Mouse (Mus musculus) stomach, postnatal 0 days (tissue): Measurements from ENCODE around the gene Zfp459. TPM values are rescaled to one million over a fixed set of nuclear protein-coding genes. Genes with fewer than 3 reads are reported as not detected.
"Not testable (repeated sequence)": the region's sequence is repeated elsewhere in the genome, so short reads cannot be mapped to it uniquely, and the experiment has no call there.

Experiments
- ATAC-seq: fragments of 200-750 bp; cut with Nextera tagmentation; 2 replicates; pipeline ENCODE4 v1.8.0; 2017; ENCODE audit not compliant: low FRiP score, low TSS enrichment
- DNase-seq: peaks from one replicate; pipeline ENCODE4 v3.0.0-alpha.2; 2016; ENCODE audit warnings: low spot score
- H3K27ac ChIP-seq: fragments of 300-500 bp; sonication (generic); replicated peaks from 2 replicates; pipeline ENCODE4 v1.5.1; 2014; ENCODE audit warnings: mild to moderate bottlenecking, control low read depth
- H3K27me3 ChIP-seq: fragments of 300-500 bp; sonication (generic); 2 replicates; pipeline ENCODE4 v1.6.1; 2014; ENCODE audit warnings: low read length; ENCODE audit not compliant: control insufficient read depth, insufficient read depth
- H3K36me3 ChIP-seq: fragments of 300-500 bp; sonication (generic); 2 replicates; pipeline ENCODE4 v1.6.1; 2014; ENCODE audit warnings: low read length, mixed read lengths; ENCODE audit not compliant: control insufficient read depth, insufficient read depth
- H3K4me1 ChIP-seq: fragments of 300-500 bp; sonication (generic); replicated peaks from 2 replicates; pipeline ENCODE4 v1.6.1; 2014; ENCODE audit warnings: antibody characterized with exemption; ENCODE audit not compliant: control insufficient read depth, insufficient read depth
- H3K4me2 ChIP-seq: fragments of 300-500 bp; sonication (generic); replicated peaks from 2 replicates; pipeline ENCODE4 v1.6.1; 2014; ENCODE audit warnings: low read depth, mild to moderate bottlenecking, control low read depth, moderate library complexity
- H3K4me3 ChIP-seq: fragments of 300-500 bp; sonication (generic); 2 replicates; pipeline ENCODE4 v1.5.1; 2014; ENCODE audit warnings: low read depth, low read length, control low read depth
- H3K9ac ChIP-seq: fragments of 300-500 bp; sonication (generic); 2 replicates; pipeline ENCODE4 v1.6.1; 2014; ENCODE audit warnings: mild to moderate bottlenecking, low read length, control low read depth, mixed read lengths
- H3K9me3 ChIP-seq: fragments of 300-500 bp; sonication (generic); 2 replicates; pipeline ENCODE4 v1.6.1; 2016; ENCODE audit warnings: low read length; ENCODE audit not compliant: control insufficient read depth
- CTCF ChIP-seq: IDR thresholded peaks from 2 replicates; pipeline ENCODE4 v1.5.1; 2016; ENCODE audit warnings: antibody characterized with exemption, low read depth, mild to moderate bottlenecking, moderate library complexity
- EP300 ChIP-seq: optimal IDR thresholded peaks from 2 replicates; pipeline ENCODE3; 2016; ENCODE audit warnings: antibody characterized with exemption
- WGBS: fragments of 180-500 bp; shearing (Covaris S2); extraction: QIAGEN DNeasy Blood & Tissue Kit; methylation state at CpG from one replicate; pipeline ENCODE4 v1.1.7; 2014; 5-methylcytosine and 5-hydroxymethylcytosine counted together
- polyA plus RNA-seq: library from polyadenylated mRNA; unstranded; fragments of >200 nt; fragmentation: Nextera tagmentation; extraction: Ambion mirVana; gene quantifications from 2 replicates; pipeline ENCODE4 v1.2.1, GENCODE M21; 2015

Gene Zfp459
- polyA plus RNA-seq = 1.3 and 1.5 TPM in 2 replicates

DNA sequence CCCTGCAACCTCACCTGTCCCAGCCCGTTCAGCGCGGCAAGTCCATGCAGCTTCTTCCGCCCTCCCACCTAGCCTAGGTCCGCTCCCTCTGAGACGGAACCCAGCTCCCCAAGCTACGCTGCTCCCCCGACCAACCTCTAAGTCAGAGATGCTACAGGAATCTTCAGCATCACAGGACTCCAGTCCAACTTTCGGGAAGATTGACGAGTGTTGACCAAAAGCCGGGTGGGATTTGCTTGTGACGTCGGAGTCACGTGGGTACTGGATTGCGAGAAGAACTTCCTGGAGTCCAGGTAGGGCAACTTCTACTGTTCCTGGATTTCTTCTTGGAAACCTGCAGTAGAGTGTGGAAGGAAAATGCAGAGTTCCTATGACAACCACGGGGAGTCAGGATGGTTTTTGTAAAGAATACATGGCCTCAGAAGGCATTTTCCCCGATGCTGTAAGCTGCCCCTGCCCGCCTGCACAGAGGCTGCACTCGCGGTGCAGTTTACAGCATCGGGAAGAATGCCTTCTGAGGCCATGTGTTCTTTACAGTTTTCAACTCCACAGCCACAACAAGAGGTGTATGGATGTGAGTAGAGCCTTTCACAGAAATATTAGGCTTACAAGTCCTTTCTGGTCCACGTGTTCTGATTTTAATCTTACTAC, at the start of gene Zfp459:
TSS of gene Zfp459 (minus strand) at position 212 of the 651 bp plus-strand sequence.
- peak within 1 kb of the TSS; percentile 45; the same call in 1 of the 2 replicates for H3K27ac ChIP-seq
- DNase-seq (peak; percentile 76), ATAC-seq (peak; percentile 92)
- H3K9me3 ChIP-seq = no peaks in the 10 kb centered on the region
- H3K4me2 ChIP-seq = peak within 1 kb of the TSS; percentile 71
- H3K4me3 ChIP-seq = peak within 1 kb of the TSS; percentile 54
- no peaks in the 10 kb centered on the region for H3K4me1 ChIP-seq
- TF ChIP-seq CTCF (no peak), EP300 (no peak)
- WGBS = 1% methylated on average over 22 of the region's 22 CpGs
- peak within 1 kb of the TSS; percentile 51 for H3K9ac ChIP-seq
- H3K36me3 ChIP-seq = no peaks in the 10 kb centered on the region
- H3K27me3 ChIP-seq = no peaks in the 10 kb centered on the region

- no peak overlapping the region for H3K4me3 ChIP-seq
- no peaks in the 10 kb centered on the region for H3K36me3 ChIP-seq
- H3K4me1 ChIP-seq = no peaks in the 10 kb centered on the region
- 88% methylated on average over 3 of the region's 3 CpGs for WGBS
- H3K9me3 ChIP-seq = no peaks in the 10 kb centered on the region
- no peak overlapping the region for H3K9ac ChIP-seq
- DNase-seq = no peak
- H3K27ac ChIP-seq = no peak overlapping the region
- ATAC-seq = no peak
- H3K27me3 ChIP-seq = no peaks in the 10 kb centered on the region
- H3K4me2 ChIP-seq = no peak overlapping the region
- no peak for TF ChIP-seq EP300
- no peak for TF ChIP-seq CTCF
These were observed 48.1 kb upstream of the Zfp459 start for GRCm38 (mm10) chr13:67469274-67469673.

DNA sequence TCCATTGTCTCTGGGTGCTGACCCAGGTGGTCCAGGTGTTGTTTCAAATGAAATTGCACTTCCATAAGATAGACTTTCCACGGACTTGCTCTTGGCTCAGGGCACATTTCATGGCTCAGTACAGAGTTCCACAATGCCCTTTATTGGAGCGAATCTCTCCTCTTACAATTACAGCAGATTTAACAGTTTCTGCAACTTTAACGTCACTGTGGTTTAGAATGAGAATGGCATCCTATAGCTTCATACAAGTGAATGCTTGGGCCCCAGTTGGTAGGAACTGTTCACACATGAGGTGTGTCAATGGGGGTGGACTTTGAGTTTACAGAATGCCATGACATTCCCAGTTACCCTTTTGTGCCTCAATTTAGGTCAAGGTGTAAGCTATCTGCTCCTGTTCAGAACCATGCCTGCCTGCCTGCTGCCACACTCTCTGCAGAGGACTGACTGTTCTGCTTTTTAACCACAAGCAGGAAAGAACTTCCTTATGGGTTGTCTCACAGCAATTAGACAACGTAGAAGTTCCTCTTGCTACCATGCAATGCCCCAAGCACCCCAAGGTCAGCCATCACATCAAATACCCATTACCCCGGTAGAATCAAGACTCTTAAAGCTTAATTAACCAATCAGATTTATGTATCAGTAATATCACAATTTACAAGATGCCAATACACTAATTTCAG, 42.4 kb upstream of the Zfp459 start:
- ATAC-seq, H3K9ac ChIP-seq, DNase-seq, H3K36me3 ChIP-seq, H3K4me3 ChIP-seq, H3K27me3 ChIP-seq, H3K4me2 ChIP-seq, H3K27ac ChIP-seq, H3K4me1 ChIP-seq, H3K9me3 ChIP-seq: not testable (repeated sequence)
- WGBS = 86% methylated on average over 2 of the region's 5 CpGs

DNA sequence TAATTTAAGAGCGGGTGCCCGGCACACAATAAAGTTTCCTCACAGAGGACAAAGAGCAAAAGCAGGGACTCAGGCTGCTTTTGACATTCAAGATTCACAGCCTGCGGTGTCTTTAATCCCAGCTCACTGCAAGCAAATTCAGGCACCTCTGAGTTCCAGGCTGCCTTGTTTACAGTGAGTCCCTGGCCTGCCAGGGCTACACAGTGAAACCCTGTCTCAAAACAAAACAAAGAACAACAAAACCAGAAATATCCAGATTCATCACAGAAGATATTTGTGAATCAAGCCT, 30.7 kb upstream of the Zfp459 start:
- peak overlapping the region; percentile 69 for H3K4me2 ChIP-seq
- no peak for DNase-seq
- ATAC-seq = peak; percentile 14; the same call in 1 of the 2 replicates
- H3K27me3 ChIP-seq = no peaks in the 10 kb centered on the region
- no peak overlapping the region for H3K27ac ChIP-seq
- H3K36me3 ChIP-seq = no peaks in the 10 kb centered on the region
- H3K9me3 ChIP-seq = no peaks in the 10 kb centered on the region
- H3K9ac ChIP-seq = peak overlapping the region; percentile 9; the same call in 1 of the 2 replicates
- H3K4me1 ChIP-seq = no peaks in the 10 kb centered on the region
- TF ChIP-seq EP300 = no peak
- TF ChIP-seq CTCF = no peak
- peak overlapping the region; percentile 54 for H3K4me3 ChIP-seq
- WGBS = 4% methylated on average over 3 of the region's 3 CpGs

GRCm38 (mm10) chr13:67451172-67452020, 30.2 kb upstream of the Zfp459 start, which contains the start of gene Zfp874a:
TSS of gene Zfp874a (minus strand) at chr13:67451624.
- Histone ChIP-seq H3K9me3 (no peaks in the 10 kb centered on the region), H3K4me1 (no peaks in the 10 kb centered on the region), H3K27me3 (no peaks in the 10 kb centered on the region), H3K27ac (peak within 1 kb of the TSS; percentile 67), H3K4me2 (peak within 1 kb of the TSS; percentile 69), H3K36me3 (peaks cover 3% of the 10 kb centered on the region; the same call in 1 of the 2 replicates), H3K4me3 (peak within 1 kb of the TSS; percentile 54), H3K9ac (peak within 1 kb of the TSS; percentile 59)
- ATAC-seq (peak; percentile 98), DNase-seq (peak; percentile 83)
- WGBS = under 1% methylated on average over 20 of the region's 20 CpGs
- TF ChIP-seq CTCF (no peak), EP300 (no peak)

- WGBS = 86% methylated on average over 1 of the region's 3 CpGs
- ATAC-seq, DNase-seq, H3K27ac ChIP-seq, H3K9ac ChIP-seq, H3K9me3 ChIP-seq, H3K36me3 ChIP-seq, H3K4me1 ChIP-seq, H3K4me3 ChIP-seq, H3K4me2 ChIP-seq, H3K27me3 ChIP-seq: not testable (repeated sequence)
These were observed 15.9 kb upstream of the Zfp459 start for GRCm38 (mm10) chr13:67437095-67437494.
